Comparison of ENCODE assay signal across 18 mouse cellular contexts in the genomic region with DNA sequence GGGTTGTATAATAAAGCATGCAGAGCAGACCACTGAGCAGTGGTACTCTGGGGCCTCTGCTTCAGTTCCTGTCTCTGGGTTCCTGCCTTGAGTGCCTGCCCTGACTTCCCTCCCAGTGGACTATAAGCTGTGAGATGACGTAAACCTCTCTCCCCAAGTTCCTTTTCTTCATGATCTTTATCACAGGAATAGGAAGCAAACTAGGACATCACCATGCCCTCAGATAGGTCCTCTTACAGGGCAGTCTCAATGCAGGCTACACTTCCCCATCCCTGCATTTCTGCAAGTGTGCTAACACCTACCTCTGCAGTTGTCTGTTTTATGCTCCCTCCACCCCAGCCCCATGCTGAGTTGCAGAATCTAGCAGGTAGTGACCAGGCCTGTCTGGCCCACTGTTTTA. TPM values are rescaled to one million over a fixed set of nuclear protein-coding genes. Genes with fewer than 3 reads are reported as not detected.
DNase-seq lines count a peak whose midpoint lies in the region; ATAC-seq lines count a peak whose summit lies in the region.
"Had no signal": no experiment of that assay in that cellular context is flagged by ENCODE, and none has a peak within 500 bp of the region (broad histone marks: within the 10 kb centered on the region; RNA-seq: fewer than 3 reads in every experiment).

No protein-coding gene starts in this region.

- peak; percentile 39 for DNase-seq in 416B (ENCODE audit: low read depth)
- DNase-seq in lung, postnatal 14 days: no peak
- DNase-seq in adrenal gland, postnatal 4 days (ENCODE audit: low spot score in 2 of 2): no peak
- no peak for DNase-seq in frontal cortex, postnatal 14 days (ENCODE audit: low spot score in 2 of 2)
- DNase-seq: adrenal gland, adult 2 months; adrenal gland, postnatal 10 days; adrenal gland, postnatal 25 days; cerebellum, adult 11-12 months; cerebellum, adult 2 months; cerebellum, adult 9-10 months; cerebellum, postnatal 10 days; cerebellum, postnatal 25 days; forebrain, postnatal 0 days had no signal

- peak; percentile 46 for ATAC-seq in granulocyte monocyte progenitor cell, adult 5-6 weeks (replicated peaks; ENCODE audit: poor library complexity, severe bottlenecking)
- ATAC-seq in megakaryocyte progenitor cell, adult 5-6 weeks (replicated peaks; ENCODE audit: poor library complexity): peak; percentile 52
- ATAC-seq: CD4-positive, CD25-positive, alpha-beta regulatory T cell, adult 4 months; forebrain, embryonic 13.5 days; forebrain, embryonic 15.5 days; forebrain, postnatal 0 days had no signal

RNA-seq across cellular contexts. Expression of a gene that starts 39.9 kb away (rescaled TPM):
- total RNA-seq in granulocyte monocyte progenitor cell, adult 5-6 weeks (2014; fragmentation: Nextera tagmentation): 19.6 and 20.5 TPM in 2 replicates
- total RNA-seq in granulocyte monocyte progenitor cell, adult 5-6 weeks (2017): 13.3 and 15.6 TPM in 2 replicates
- total RNA-seq in megakaryocyte progenitor cell, adult 5-6 weeks (2015): 11.1 and 13.6 TPM in 2 replicates
- total RNA-seq in megakaryocyte progenitor cell, adult 5-6 weeks (2017): 13.7 and 13.9 TPM in 2 replicates
- total RNA-seq in adrenal gland, postnatal 4 days (2021): 10 to 100 TPM; 21.0 to 29.2 TPM
